Mouse (Mus musculus): ENCODE measurements around the gene Uqcc1.

DNA sequence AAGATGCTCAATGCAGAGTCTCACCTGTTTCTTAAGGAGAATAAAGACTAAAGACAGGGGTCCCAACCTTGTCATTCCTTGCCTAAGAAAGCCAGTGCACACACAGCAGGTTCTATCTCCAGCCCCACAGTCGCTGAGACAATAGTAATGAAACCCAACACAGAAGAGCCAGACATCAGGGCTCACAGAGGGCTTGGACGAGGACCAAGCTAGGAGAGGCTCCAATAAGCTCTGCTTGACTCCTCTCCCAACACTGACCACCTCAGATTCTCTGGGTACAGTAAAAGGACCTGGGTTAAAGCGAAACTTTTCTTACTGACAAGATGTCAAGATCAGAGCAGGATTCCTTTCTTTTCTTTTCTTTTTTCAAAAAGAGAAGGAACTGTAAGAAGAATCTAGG, 131.5 kb downstream of the Uqcc1 start:
- TF ChIP-seq CTCF (IDR thresholded peaks at IDR 0.05; ENCODE audit: low read depth) (no peak), EP300 (IDR thresholded peaks at IDR 0.05; ENCODE audit: low read depth) (no peak)
